Mouse (Mus musculus) heart, postnatal 0 days (tissue): Measurements from ENCODE around the gene Gle1. TPM values are rescaled to one million over a fixed set of nuclear protein-coding genes. Genes with fewer than 3 reads are reported as not detected.

Experiments used
- ATAC-seq: fragments of 200-750 bp; cut with Nextera tagmentation; 2 replicates; pipeline ENCODE4 v1.8.0; 2017; ENCODE audit warnings: low read depth, moderate number of reproducible peaks, moderate library complexity; ENCODE audit not compliant: insufficient read depth
- DNase-seq: peaks from one replicate; pipeline ENCODE4 v3.0.0-alpha.2; 2016; ENCODE audit warnings: low spot score
- H3K27ac ChIP-seq: fragments of 300-500 bp; sonication (generic); 2 replicates; pipeline ENCODE4 v1.5.1; 2014; ENCODE audit warnings: low read depth, mild to moderate bottlenecking
- H3K27me3 ChIP-seq: fragments of 300-500 bp; sonication (generic); 2 replicates; pipeline ENCODE4 v1.6.1; 2014; ENCODE audit warnings: low read length, mixed read lengths; ENCODE audit not compliant: control insufficient read depth, insufficient read depth
- H3K36me3 ChIP-seq: fragments of 300-500 bp; sonication (generic); replicated peaks from 2 replicates; pipeline ENCODE4 v1.6.1; 2014; ENCODE audit warnings: low read length, mixed read lengths; ENCODE audit not compliant: control insufficient read depth, insufficient read depth
- H3K4me1 ChIP-seq: fragments of 300-500 bp; sonication (generic); 2 replicates; pipeline ENCODE4 v1.6.1; 2014; ENCODE audit warnings: antibody characterized with exemption; ENCODE audit not compliant: control insufficient read depth, insufficient read depth
- H3K4me2 ChIP-seq: fragments of 300-500 bp; sonication (generic); 2 replicates; pipeline ENCODE4 v1.6.1; 2014; ENCODE audit warnings: low read depth, mild to moderate bottlenecking, low read length, moderate library complexity
- H3K4me3 ChIP-seq: fragments of 300-500 bp; sonication (generic); 2 replicates; pipeline ENCODE4 v1.5.1; 2014; ENCODE audit warnings: low read depth, low read length
- H3K9ac ChIP-seq: fragments of 300-500 bp; sonication (generic); replicated peaks from 2 replicates; pipeline ENCODE4 v1.6.1; 2014; ENCODE audit warnings: low read depth, low read length, mixed read lengths
- H3K9me3 ChIP-seq: fragments of 300-500 bp; sonication (generic); replicated peaks from 2 replicates; pipeline ENCODE4 v1.6.1; 2016; ENCODE audit warnings: low read length; ENCODE audit not compliant: control insufficient read depth
- CTCF ChIP-seq: IDR thresholded peaks from 2 replicates; pipeline ENCODE4 v1.5.1; 2016; ENCODE audit warnings: antibody characterized with exemption, control low read depth, low read depth
- EP300 ChIP-seq: IDR thresholded peaks from 2 replicates; pipeline ENCODE4 v1.6.1; 2016; ENCODE audit warnings: antibody characterized with exemption, low read depth
- WGBS: fragments of 180-500 bp; shearing (Covaris S2); extraction: QIAGEN DNeasy Blood & Tissue Kit; methylation state at CpG from one replicate; pipeline ENCODE4 v1.1.7; 2014; 5-methylcytosine and 5-hydroxymethylcytosine counted together
- polyA plus RNA-seq: library from polyadenylated mRNA; unstranded; fragments of >200 nt; fragmentation: Nextera tagmentation; extraction: Ambion mirVana; gene quantifications from 2 replicates; pipeline ENCODE4 v1.2.1, GENCODE M21; 2015
- total RNA-seq: library from RNA; depleted of rRNA; stranded (reverse); fragments of >200 nt; gene quantifications from 2 replicates; pipeline ENCODE4 v1.2.3, GENCODE M21; 2014; ENCODE audit warnings: low replicate concordance

Gle1 gene
- total and polyA plus RNA-seq, 2 experiments from 2014 or later, result 21.4 to 22.8 TPM

- no peak overlapping the region for H3K4me2 ChIP-seq
- H3K9me3 ChIP-seq, result no peaks in the 10 kb centered on the region
- ATAC-seq (no peak), DNase-seq (no peak)
- H3K9ac ChIP-seq, result no peak overlapping the region
- 84% methylated on average over 9 of the region's 9 CpGs for WGBS
- H3K27ac ChIP-seq, result no peak overlapping the region
- H3K36me3 ChIP-seq, result peaks cover 69% of the 10 kb centered on the region
- H3K4me3 ChIP-seq, result no peak overlapping the region
- TF ChIP-seq CTCF, result no peak
- TF ChIP-seq EP300, result no peak
- H3K4me1 ChIP-seq, result peaks cover 6% of the 10 kb centered on the region; the same call in 1 of the 2 replicates
- no peaks in the 10 kb centered on the region for H3K27me3 ChIP-seq
Observed at GRCm38 (mm10) chr2:29940073-29940472, 4.8 kb downstream of the Gle1 start.

- WGBS, result 92% methylated on average over 7 of the region's 7 CpGs
- TF ChIP-seq EP300, result no peak
- TF ChIP-seq CTCF, result no peak
- Histone ChIP-seq H3K4me1 (peaks cover 5% of the 10 kb centered on the region; the same call in 1 of the 2 replicates), H3K9me3 (no peaks in the 10 kb centered on the region), H3K36me3 (peaks cover 69% of the 10 kb centered on the region), H3K27me3 (no peaks in the 10 kb centered on the region), H3K4me3 (no peak overlapping the region), H3K4me2 (no peak overlapping the region), H3K27ac (no peak overlapping the region), H3K9ac (no peak overlapping the region)
- ATAC-seq (no peak), DNase-seq (no peak)
Observed at GRCm38 (mm10) chr2:29940826-29941225, 5.6 kb downstream of the Gle1 start.

DNA sequence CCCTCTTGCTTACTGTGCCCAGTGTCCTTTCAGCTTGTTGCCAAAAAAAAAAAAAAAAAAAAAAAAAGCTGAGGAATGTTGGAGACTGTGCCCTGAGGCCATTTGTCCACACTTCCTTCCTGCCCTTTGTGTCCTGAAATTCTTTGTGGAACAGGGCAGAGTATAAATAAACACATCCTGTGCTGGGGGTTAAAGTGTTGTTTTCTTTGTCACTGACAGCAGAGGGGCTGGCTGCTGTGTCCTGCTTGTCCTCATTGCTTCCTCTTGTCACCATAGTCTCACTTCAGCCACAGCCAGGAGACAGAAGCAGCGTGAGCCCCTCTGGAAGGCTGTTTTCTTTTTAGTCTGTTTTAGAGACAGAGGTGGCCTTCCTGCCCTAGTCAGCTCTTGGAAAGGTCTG is 9.5 kb downstream of the Gle1 start:
- ATAC-seq (peak; percentile 85), DNase-seq (peak; percentile 62)
- no peak overlapping the region for H3K4me2 ChIP-seq
- peaks cover 72% of the 10 kb centered on the region for H3K36me3 ChIP-seq
- WGBS, result 25% methylated on average over 1 of the region's 1 CpGs
- no peaks in the 10 kb centered on the region for H3K27me3 ChIP-seq
- TF ChIP-seq EP300 (peak; percentile 94), CTCF (no peak)
- peak overlapping the region; percentile 89 for H3K27ac ChIP-seq
- no peaks in the 10 kb centered on the region for H3K9me3 ChIP-seq
- no peaks in the 10 kb centered on the region for H3K4me1 ChIP-seq
- 0 out of 2 replicates have a peak overlapping the region, but pooled peaks have one; percentile 9 for H3K9ac ChIP-seq
- H3K4me3 ChIP-seq, result no peak overlapping the region

DNA sequence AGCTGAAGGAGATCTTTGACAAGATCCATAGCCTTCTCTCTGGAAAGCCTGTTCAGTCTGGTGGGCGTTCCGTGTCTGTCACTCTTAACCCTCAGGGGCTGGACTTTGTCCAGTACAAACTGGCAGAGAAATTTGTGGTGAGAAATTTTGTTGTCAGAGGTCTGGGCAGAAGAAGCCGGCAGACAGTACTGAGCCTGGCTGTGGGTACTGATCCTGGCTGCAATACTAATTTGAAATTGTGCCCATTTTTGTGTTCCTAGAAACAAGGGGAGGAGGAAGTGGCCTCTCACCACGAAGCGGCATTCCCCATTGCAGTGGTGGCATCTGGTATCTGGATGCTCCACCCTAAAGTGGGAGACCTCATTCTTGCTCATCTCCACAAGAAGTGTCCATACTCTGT is 13.7 kb downstream of the Gle1 start:
- 87% methylated on average over 5 of the region's 5 CpGs for WGBS
- Histone ChIP-seq H3K9me3 (no peaks in the 10 kb centered on the region), H3K9ac (no peak overlapping the region), H3K36me3 (peaks cover 75% of the 10 kb centered on the region), H3K4me3 (no peak overlapping the region), H3K4me1 (no peaks in the 10 kb centered on the region), H3K27ac (no peak overlapping the region), H3K27me3 (no peaks in the 10 kb centered on the region), H3K4me2 (no peak overlapping the region)
- no peak for DNase-seq
- TF ChIP-seq CTCF, result no peak
- TF ChIP-seq EP300, result no peak
- ATAC-seq, result no peak

DNA sequence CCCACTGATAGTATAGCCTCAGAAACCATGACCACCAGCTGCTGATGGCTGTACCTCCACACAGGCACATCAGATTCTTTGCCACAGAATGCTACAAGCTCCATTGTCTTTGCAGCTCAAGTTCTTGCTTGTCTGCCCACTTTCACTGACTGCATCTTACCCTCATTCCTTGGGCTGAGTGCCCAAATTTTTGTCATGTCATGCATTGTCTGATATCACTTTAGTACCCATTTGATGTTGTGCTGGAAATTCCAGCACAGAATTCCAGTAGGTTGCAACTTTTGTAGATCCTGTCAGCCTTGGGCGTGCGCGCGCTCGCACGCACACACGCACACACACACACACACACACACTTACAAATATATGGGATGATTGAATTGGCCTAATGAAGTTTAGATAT is 26.0 kb downstream of the Gle1 start:
- no peak overlapping the region for H3K4me2 ChIP-seq
- H3K4me3 ChIP-seq, result no peak overlapping the region
- 89% methylated on average over 7 of the region's 7 CpGs for WGBS
- H3K9ac ChIP-seq, result no peak overlapping the region
- ATAC-seq (no peak), DNase-seq (no peak)
- H3K9me3 ChIP-seq, result no peaks in the 10 kb centered on the region
- TF ChIP-seq CTCF (no peak), EP300 (no peak)
- H3K36me3 ChIP-seq, result peaks cover 36% of the 10 kb centered on the region
- no peak overlapping the region for H3K27ac ChIP-seq
- no peaks in the 10 kb centered on the region for H3K27me3 ChIP-seq
- peaks cover 9% of the 10 kb centered on the region for H3K4me1 ChIP-seq
